Mouse (Mus musculus) heart, embryonic 16.5 days (tissue): ENCODE measurements at regions not wholly inside any gene's neighbourhood (a gene's known extent, or its start where the extent isn't known, plus 50 kb on each side); places are given as distances from the start of the nearest gene placed in this dataset.

Experiments
- ATAC-seq: fragments of 200-750 bp; cut with Nextera tagmentation; replicated peaks from 2 replicates; pipeline ENCODE4 v1.8.0; 2017; ENCODE audit warnings: moderate number of reproducible peaks; ENCODE audit not compliant: insufficient read depth, low FRiP score; ENCODE audit errors: extremely low read depth
- H3K27ac ChIP-seq: fragments of 300-500 bp; sonication (generic); 2 replicates; pipeline ENCODE4 v1.5.1; 2014; ENCODE audit warnings: mild to moderate bottlenecking, low read length, control low read depth, moderate library complexity
- H3K27me3 ChIP-seq: fragments of 300-500 bp; sonication (generic); 2 replicates; pipeline ENCODE4 v1.6.1; 2014; ENCODE audit warnings: low read length, mixed read lengths; ENCODE audit not compliant: control insufficient read depth, insufficient read depth
- H3K36me3 ChIP-seq: fragments of 300-500 bp; sonication (generic); 2 replicates; pipeline ENCODE4 v1.6.1; 2014; ENCODE audit not compliant: control insufficient read depth, insufficient read depth
- H3K4me1 ChIP-seq: fragments of 300-500 bp; sonication (generic); 2 replicates; pipeline ENCODE4 v1.6.1; 2014; ENCODE audit warnings: low read length, mixed read lengths; ENCODE audit not compliant: control insufficient read depth, insufficient read depth
- H3K4me2 ChIP-seq: fragments of 300-500 bp; sonication (generic); 2 replicates; pipeline ENCODE4 v1.6.1; 2014; ENCODE audit warnings: low read depth, mild to moderate bottlenecking, control low read depth, low read length
- H3K4me3 ChIP-seq: fragments of 300-500 bp; sonication (generic); 2 replicates; pipeline ENCODE4 v1.5.1; 2014; ENCODE audit warnings: mild to moderate bottlenecking, control low read depth, low read length
- H3K9ac ChIP-seq: fragments of 300-500 bp; sonication (generic); 2 replicates; pipeline ENCODE4 v1.6.1; 2014; ENCODE audit warnings: low read length, control low read depth
- H3K9me3 ChIP-seq: fragments of 300-500 bp; sonication (generic); replicated peaks from 2 replicates; pipeline ENCODE4 v1.6.1; 2016; ENCODE audit warnings: low read length; ENCODE audit not compliant: control insufficient read depth
- WGBS: fragments of 180-500 bp; shearing (Covaris S2); extraction: QIAGEN DNeasy Blood & Tissue Kit; methylation state at CpG from one replicate; pipeline ENCODE4 v1.1.7; 2014; 5-methylcytosine and 5-hydroxymethylcytosine counted together

DNA sequence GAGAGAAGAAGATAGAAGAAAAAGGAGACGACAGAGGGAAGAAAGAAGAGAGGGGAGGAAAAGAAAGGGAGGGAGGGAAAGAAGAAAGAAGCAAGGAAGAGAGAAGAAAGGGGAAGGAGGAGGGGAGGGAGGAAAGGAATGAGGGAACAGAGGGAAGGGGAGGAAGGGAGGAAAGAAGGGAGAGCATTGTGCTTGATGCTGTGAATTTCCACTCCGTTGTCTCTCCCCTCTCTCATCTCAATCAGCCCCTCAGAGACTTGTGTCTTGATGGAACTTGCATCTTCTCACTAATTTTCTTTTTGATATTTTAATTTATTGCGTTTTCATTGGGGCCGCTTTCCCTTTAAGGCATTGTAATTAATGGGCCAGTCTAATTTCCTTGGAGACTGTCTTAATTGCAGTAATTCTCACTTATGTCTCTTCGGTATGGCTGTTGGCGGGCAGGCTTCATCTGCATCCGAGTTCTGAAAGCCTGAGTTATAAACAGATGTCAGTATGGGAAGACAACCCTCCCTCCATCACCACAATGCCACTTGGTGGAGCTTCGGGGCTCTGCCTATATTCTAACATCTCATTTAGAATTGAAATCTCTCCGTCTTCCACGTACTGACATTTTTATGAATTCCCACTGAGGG, 111.4 kb upstream of the Xylt1 start:
- Histone ChIP-seq H3K36me3 (no peaks in the 10 kb centered on the region), H3K9me3 (no peaks in the 10 kb centered on the region), H3K4me2 (no peak overlapping the region), H3K27me3 (no peaks in the 10 kb centered on the region), H3K4me3 (no peak overlapping the region), H3K9ac (no peak overlapping the region), H3K27ac (no peak overlapping the region), H3K4me1 (no peaks in the 10 kb centered on the region)
- WGBS: 75% methylated on average over 10 of the region's 10 CpGs
- ATAC-seq: no peak

DNA sequence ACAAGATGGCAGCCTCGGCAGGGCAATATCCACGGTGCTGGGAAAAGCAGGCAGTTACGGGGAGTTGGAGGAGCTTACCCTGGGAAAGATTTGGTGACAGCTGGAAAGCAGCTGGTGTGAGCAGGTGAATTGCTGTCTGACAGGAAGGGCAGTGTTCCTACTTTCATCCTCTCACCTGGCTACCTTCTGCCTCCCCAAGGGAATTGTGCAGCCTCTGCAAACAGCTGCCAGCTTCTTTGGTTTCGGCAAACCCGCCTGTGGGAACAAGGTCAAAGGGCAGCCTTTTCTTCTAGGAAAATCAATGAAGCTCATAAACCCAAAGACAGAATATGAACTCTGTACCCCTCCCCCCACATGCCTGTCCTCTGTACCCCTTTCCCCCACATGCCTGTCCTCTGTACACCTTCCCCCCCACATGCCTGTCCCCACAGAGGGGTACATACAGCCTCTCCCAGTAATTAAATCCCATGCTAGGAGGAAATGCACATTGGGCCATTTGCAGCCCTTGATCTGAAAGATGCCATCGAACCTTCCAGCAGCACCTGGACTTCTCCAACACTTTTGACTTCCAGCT, 102.3 kb upstream of the Xylt1 start:
- Histone ChIP-seq H3K4me2 (no peak overlapping the region), H3K27me3 (no peaks in the 10 kb centered on the region), H3K27ac (no peak overlapping the region), H3K9ac (no peak overlapping the region), H3K4me1 (no peaks in the 10 kb centered on the region), H3K36me3 (no peaks in the 10 kb centered on the region), H3K4me3 (no peak overlapping the region), H3K9me3 (no peaks in the 10 kb centered on the region)
- WGBS: 63% methylated on average over 6 of the region's 6 CpGs
- no peak for ATAC-seq

DNA sequence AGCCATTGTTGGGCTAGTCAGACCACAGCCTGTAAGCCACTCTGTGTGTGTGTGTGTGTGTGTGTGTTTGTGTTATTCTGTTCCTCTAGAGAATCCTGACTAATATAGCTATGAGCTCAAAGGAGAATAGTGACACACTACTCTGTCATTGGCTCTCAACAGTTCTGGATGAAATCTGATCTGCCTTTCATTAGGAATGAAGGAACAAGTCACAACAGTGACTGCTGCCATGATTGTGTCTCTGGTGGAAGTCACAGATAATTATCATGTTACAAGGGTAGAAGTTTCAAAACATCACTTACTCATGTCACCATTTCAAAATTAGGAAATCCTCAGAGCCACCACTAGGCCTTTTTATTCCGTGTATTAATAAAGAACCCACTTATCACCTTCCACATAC, 98.6 kb upstream of the Xylt1 start:
- Histone ChIP-seq H3K4me1 (no peaks in the 10 kb centered on the region), H3K4me2 (no peak overlapping the region), H3K9ac (no peak overlapping the region), H3K27me3 (no peaks in the 10 kb centered on the region), H3K9me3 (no peaks in the 10 kb centered on the region), H3K27ac (no peak overlapping the region), H3K36me3 (no peaks in the 10 kb centered on the region), H3K4me3 (no peak overlapping the region)
- no peak for ATAC-seq
- 63% methylated on average over 1 of the region's 1 CpGs for WGBS

- Histone ChIP-seq H3K4me3 (no peak overlapping the region), H3K36me3 (no peaks in the 10 kb centered on the region), H3K27me3 (no peaks in the 10 kb centered on the region), H3K4me2 (no peak overlapping the region), H3K9me3 (no peaks in the 10 kb centered on the region), H3K9ac (no peak overlapping the region), H3K27ac (no peak overlapping the region), H3K4me1 (no peaks in the 10 kb centered on the region)
- no peak for ATAC-seq
- 73% methylated on average over 3 of the region's 3 CpGs for WGBS
These were observed 95.6 kb upstream of the Xylt1 start for GRCm38 (mm10) chr7:117285206-117285605.

GRCm38 (mm10) chr7:117285985-117286384, 94.8 kb upstream of the Xylt1 start:
- Histone ChIP-seq H3K27me3 (no peaks in the 10 kb centered on the region), H3K4me2 (no peak overlapping the region), H3K4me3 (no peak overlapping the region), H3K4me1 (no peaks in the 10 kb centered on the region), H3K27ac (no peak overlapping the region), H3K9me3 (no peaks in the 10 kb centered on the region), H3K36me3 (no peaks in the 10 kb centered on the region), H3K9ac (no peak overlapping the region)
- 57% methylated on average over 5 of the region's 5 CpGs for WGBS
- ATAC-seq: no peak

DNA sequence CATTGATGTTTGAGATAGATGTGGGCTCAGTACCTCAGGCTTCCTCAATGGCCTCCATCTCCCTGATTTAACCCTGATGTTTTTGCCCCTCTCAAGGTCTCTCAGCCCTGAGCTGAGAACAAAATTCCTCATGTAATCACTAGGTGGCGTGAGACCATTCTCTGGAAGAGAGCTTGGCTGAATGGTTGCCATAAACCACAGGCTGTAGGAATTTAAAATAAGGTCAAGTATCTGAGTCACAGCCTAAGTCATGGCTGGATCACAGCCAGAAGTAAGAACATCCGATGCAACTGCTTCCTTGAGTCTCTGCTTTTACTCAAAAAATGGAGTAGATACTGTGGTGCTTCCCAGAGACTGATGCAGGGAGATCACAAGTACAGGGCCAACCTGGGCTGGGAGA, 77.1 kb upstream of the Xylt1 start:
- Histone ChIP-seq H3K9me3 (no peaks in the 10 kb centered on the region), H3K27ac (no peak overlapping the region), H3K4me1 (no peaks in the 10 kb centered on the region), H3K36me3 (no peaks in the 10 kb centered on the region), H3K27me3 (no peaks in the 10 kb centered on the region), H3K4me3 (no peak overlapping the region), H3K4me2 (no peak overlapping the region), H3K9ac (no peak overlapping the region)
- WGBS: 35% methylated on average over 2 of the region's 2 CpGs
- no peak for ATAC-seq

- WGBS: 75% methylated on average over 2 of the region's 2 CpGs
These were observed 70.1 kb upstream of the Xylt1 start for GRCm38 (mm10) chr7:117310586-117311200.

DNA sequence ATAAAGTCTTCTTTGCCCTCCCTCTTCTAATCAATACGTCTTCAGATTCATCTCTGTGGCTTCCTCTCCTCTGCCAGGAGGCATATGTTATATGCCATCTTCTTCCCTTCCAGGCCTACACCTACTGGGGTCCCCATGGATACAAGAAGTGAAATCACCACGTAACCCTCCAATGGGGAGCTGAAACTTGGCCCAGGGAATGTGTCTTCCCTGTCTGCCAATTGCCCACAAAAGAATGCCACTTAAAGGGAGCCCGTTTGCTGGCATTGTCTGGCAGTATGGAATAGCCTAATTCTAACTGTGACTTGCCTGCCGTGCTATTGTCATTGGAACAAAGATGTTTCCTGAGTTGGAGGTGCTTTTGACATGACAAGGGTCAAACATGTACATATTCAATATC, 69.5 kb upstream of the Xylt1 start:
- Histone ChIP-seq H3K36me3 (no peaks in the 10 kb centered on the region), H3K27me3 (no peaks in the 10 kb centered on the region), H3K4me3 (no peak overlapping the region), H3K4me2 (no peak overlapping the region), H3K27ac (no peak overlapping the region), H3K9me3 (no peaks in the 10 kb centered on the region), H3K9ac (no peak overlapping the region), H3K4me1 (no peaks in the 10 kb centered on the region)
- no peak for ATAC-seq
- WGBS: 69% methylated on average over 4 of the region's 4 CpGs

More at GRCm38 (mm10) chr7:117310586-117311200, 70.1 kb upstream of the Xylt1 start:
- ATAC-seq: no peak
- no peaks in the 10 kb centered on the region for H3K4me1 ChIP-seq
- no peak overlapping the region for H3K9ac ChIP-seq
- no peak overlapping the region for H3K4me2 ChIP-seq
- H3K36me3 ChIP-seq: no peaks in the 10 kb centered on the region
- H3K9me3 ChIP-seq: no peaks in the 10 kb centered on the region
- no peaks in the 10 kb centered on the region for H3K27me3 ChIP-seq
- no peak overlapping the region for H3K4me3 ChIP-seq
- no peak overlapping the region for H3K27ac ChIP-seq

GRCm38 (mm10) chr7:117316126-117316805, 64.5 kb upstream of the Xylt1 start:
- no peaks in the 10 kb centered on the region for H3K4me1 ChIP-seq
- H3K9me3 ChIP-seq: no peaks in the 10 kb centered on the region
- 74% methylated on average over 5 of the region's 5 CpGs for WGBS
- no peak overlapping the region for H3K4me2 ChIP-seq
- no peak overlapping the region for H3K4me3 ChIP-seq
- H3K9ac ChIP-seq: no peak overlapping the region
- H3K27ac ChIP-seq: no peak overlapping the region
- no peaks in the 10 kb centered on the region for H3K27me3 ChIP-seq
- ATAC-seq: no peak
- no peaks in the 10 kb centered on the region for H3K36me3 ChIP-seq
